ENCODE assay signal across 28 mouse cellular contexts in the genomic region with DNA sequence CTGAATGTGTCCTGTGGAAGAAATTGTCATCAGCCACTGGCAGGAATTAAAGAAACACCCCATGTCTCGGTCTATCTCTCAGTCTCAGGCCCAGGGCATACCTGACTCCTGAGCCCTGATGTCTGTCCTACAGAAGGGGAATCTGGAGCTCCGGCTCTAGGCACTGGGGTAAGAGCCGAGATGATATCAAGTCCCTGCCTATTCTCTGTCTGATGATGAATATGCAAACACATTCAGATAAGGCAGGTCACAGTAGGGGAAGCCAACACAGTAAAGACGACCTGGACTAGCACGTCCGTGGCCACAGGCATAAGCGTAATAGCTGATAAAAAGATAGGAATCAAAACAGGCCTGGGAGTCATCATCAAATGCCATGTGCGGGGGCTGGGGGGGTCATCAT. TPM values are rescaled to one million over a fixed set of nuclear protein-coding genes. Genes with fewer than 3 reads are reported as not detected.
DNase-seq lines count a peak whose midpoint lies in the region; ATAC-seq and TF ChIP-seq lines count a peak whose summit lies in the region.
"Had no signal": no experiment of that assay in that cellular context is flagged by ENCODE, and none has a peak within 500 bp of the region (broad histone marks: within the 10 kb centered on the region; RNA-seq: fewer than 3 reads in every experiment).

No protein-coding gene starts in this region.

- no peaks in the 10 kb centered on the region for H3K9me3 ChIP-seq in liver, embryonic 12.5 days (replicated peaks)
- H3K9me3 ChIP-seq in liver, postnatal 0 days (ENCODE audit: low read length) = no peaks in the 10 kb centered on the region
- H3K9me3 ChIP-seq: embryonic facial prominence, embryonic 12.5 days; hindbrain, embryonic 10.5 days; limb, embryonic 10.5 days; limb, embryonic 15.5 days; lung, embryonic 15.5 days; megakaryocyte, embryonic 14.5 days had no signal

- peak; percentile 30; the same call in 1 of the 2 replicates for ATAC-seq in liver, embryonic 12.5 days
- ATAC-seq in liver, postnatal 0 days = no peak
- peak; percentile 19; the same call in 1 of the 2 replicates for ATAC-seq in common myeloid progenitor, adult 5-6 weeks (replicated peaks; ENCODE audit: low read depth, poor library complexity, severe bottlenecking)
- peak; percentile 19 for ATAC-seq in megakaryocyte, adult 5-6 weeks (ENCODE audit: poor library complexity, severe bottlenecking)
- ATAC-seq: forebrain, postnatal 0 days; hindbrain, embryonic 16.5 days; intestine, embryonic 16.5 days; midbrain, embryonic 16.5 days had no signal

- peaks cover 77% of the 10 kb centered on the region for H3K4me1 ChIP-seq in liver, embryonic 12.5 days
- H3K4me1 ChIP-seq in liver, postnatal 0 days (ENCODE audit: insufficient read depth) = peaks cover 21% of the 10 kb centered on the region; the same call in 1 of the 2 replicates
- H3K4me1 ChIP-seq: embryonic facial prominence, embryonic 12.5 days; lung, embryonic 15.5 days had no signal

- no peak for TF ChIP-seq EP300 in liver, postnatal 0 days (IDR thresholded peaks at IDR 0.05; ENCODE audit: low read depth)

- H3K36me3 ChIP-seq in liver, embryonic 12.5 days = no peaks in the 10 kb centered on the region
- H3K36me3 ChIP-seq in liver, postnatal 0 days (replicated peaks; ENCODE audit: insufficient read depth, low read length) = no peaks in the 10 kb centered on the region
- H3K36me3 ChIP-seq: embryonic facial prominence, embryonic 12.5 days; hindbrain, embryonic 10.5 days; limb, embryonic 10.5 days; limb, embryonic 15.5 days; lung, embryonic 15.5 days had no signal

- no peak for TF ChIP-seq CTCF in liver, postnatal 0 days (IDR thresholded peaks at IDR 0.05; ENCODE audit: low read depth)

- DNase-seq in liver, postnatal 0 days = no peak
- peak; percentile 29 for DNase-seq in 416B (ENCODE audit: low read depth)
- DNase-seq in thymus, postnatal 14 days = no peak
- DNase-seq in adipocyte (ENCODE audit: low spot score) = no peak
- DNase-seq in layer of hippocampus, adult 9-11 months = no peak
- DNase-seq: adrenal gland, adult 2 months; adrenal gland, postnatal 36 days; cerebellum, adult 8-10 months; cerebellum, postnatal 25 days; forebrain, postnatal 0 days; gastrocnemius, postnatal 14 days; heart, postnatal 14 days; kidney, adult 8-10 months; kidney, postnatal 4 days; layer of hippocampus, postnatal 36 days had no signal

- no peak overlapping the region for H3K4me3 ChIP-seq in liver, embryonic 12.5 days
- H3K4me3 ChIP-seq in liver, postnatal 0 days (ENCODE audit: low read depth, low read length) = no peak overlapping the region
- H3K4me3 ChIP-seq: embryonic facial prominence, embryonic 12.5 days; hindbrain, embryonic 10.5 days; limb, embryonic 10.5 days; limb, embryonic 15.5 days; lung, embryonic 15.5 days; megakaryocyte, embryonic 14.5 days had no signal

- H3K27ac ChIP-seq in liver, embryonic 12.5 days = peak overlapping the region; percentile 27; the same call in 1 of the 2 replicates
- H3K27ac ChIP-seq in liver, postnatal 0 days (ENCODE audit: low read depth) = no peak overlapping the region
- H3K27ac ChIP-seq: embryonic facial prominence, embryonic 12.5 days; hindbrain, embryonic 10.5 days; kidney, postnatal 0 days; limb, embryonic 10.5 days; limb, embryonic 15.5 days; lung, embryonic 15.5 days had no signal

- H3K4me2 ChIP-seq in liver, embryonic 12.5 days = peak overlapping the region; percentile 12; the same call in 1 of the 2 replicates
- H3K4me2 ChIP-seq in liver, postnatal 0 days (ENCODE audit: low read depth, low read length) = no peak overlapping the region
- H3K4me2 ChIP-seq: embryonic facial prominence, embryonic 12.5 days; limb, embryonic 15.5 days; lung, embryonic 15.5 days had no signal

- H3K9ac ChIP-seq in liver, embryonic 12.5 days = no peak overlapping the region
- H3K9ac ChIP-seq in liver, postnatal 0 days (replicated peaks) = no peak overlapping the region
- H3K9ac ChIP-seq: embryonic facial prominence, embryonic 12.5 days; forebrain, postnatal 0 days; limb, embryonic 15.5 days; lung, embryonic 15.5 days had no signal

- no peaks in the 10 kb centered on the region for H3K27me3 ChIP-seq in liver, embryonic 12.5 days (replicated peaks)
- H3K27me3 ChIP-seq in liver, postnatal 0 days (ENCODE audit: insufficient read depth, low read length) = no peaks in the 10 kb centered on the region
- H3K27me3 ChIP-seq: embryonic facial prominence, embryonic 12.5 days; limb, embryonic 15.5 days; lung, embryonic 15.5 days; megakaryocyte, embryonic 14.5 days had no signal

- WGBS in liver, embryonic 12.5 days (ENCODE audit: insufficient replicate concordance) = 23% methylated on average over 8 of the region's 8 CpGs
- WGBS in liver, postnatal 0 days (ENCODE audit: insufficient replicate concordance) = 51% methylated on average over 8 of the region's 8 CpGs

RNA-seq across cellular contexts. Expression of a gene that starts 32.2 kb away (rescaled TPM):
- polyA plus RNA-seq in liver, embryonic 12.5 days (2016; fragmentation: Nextera tagmentation; extraction: Ambion mirVana) = 11.7 and 13.5 TPM in 2 replicates
- 3.3 and 4.6 TPM in 2 replicates for polyA plus RNA-seq in liver, postnatal 0 days (2015; fragmentation: Nextera tagmentation; extraction: Ambion mirVana)
- total RNA-seq in common myeloid progenitor, adult 5-6 weeks (2017) = 78.7 and 92.4 TPM in 2 replicates
- 93.4 and 112 TPM in 2 replicates for total RNA-seq in megakaryocyte, adult 5-6 weeks (2015)
- total RNA-seq in megakaryocyte, adult 5-6 weeks (2017) = 44.7 and 61.5 TPM in 2 replicates
